Mouse (Mus musculus) limb, embryonic 14.5 days (tissue): Measurements from ENCODE around the gene Serhl. TPM values are rescaled to one million over a fixed set of nuclear protein-coding genes. Genes with fewer than 3 reads are reported as not detected.

Experiments
- ATAC-seq: fragments of 200-750 bp; cut with Nextera tagmentation; 2 replicates; pipeline ENCODE4 v1.8.0; 2017; ENCODE audit warnings: low read depth, moderate number of reproducible peaks, moderate TSS enrichment; ENCODE audit not compliant: low FRiP score
- DNase-seq: peaks from one replicate; pipeline ENCODE4 v3.0.0-alpha.2; 2015; ENCODE audit warnings: low spot score
- H3K27ac ChIP-seq: fragments of 300-500 bp; sonication (generic); replicated peaks from 2 replicates; pipeline ENCODE4 v1.5.1; 2014; ENCODE audit warnings: low read depth, mild to moderate bottlenecking, low read length, moderate library complexity, mixed read lengths
- H3K27me3 ChIP-seq: fragments of 300-500 bp; sonication (generic); 2 replicates; pipeline ENCODE4 v1.6.1; 2014; ENCODE audit warnings: low read length, mixed read lengths; ENCODE audit not compliant: control insufficient read depth, insufficient read depth
- H3K36me3 ChIP-seq: fragments of 300-500 bp; sonication (generic); 2 replicates; pipeline ENCODE4 v1.6.1; 2014; ENCODE audit warnings: mild to moderate bottlenecking, low read length, moderate library complexity, mixed read lengths; ENCODE audit not compliant: control insufficient read depth, insufficient read depth
- H3K4me1 ChIP-seq: fragments of 300-500 bp; sonication (generic); 2 replicates; pipeline ENCODE4 v1.6.1; 2014; ENCODE audit warnings: antibody characterized with exemption, low read length, mixed read lengths; ENCODE audit not compliant: control insufficient read depth, insufficient read depth
- H3K4me2 ChIP-seq: fragments of 300-500 bp; sonication (generic); replicated peaks from 2 replicates; pipeline ENCODE4 v1.6.1; 2014; ENCODE audit warnings: low read depth, mild to moderate bottlenecking, low read length, moderate library complexity; ENCODE audit not compliant: severe bottlenecking
- H3K4me3 ChIP-seq: fragments of 300-500 bp; sonication (generic); replicated peaks from 2 replicates; pipeline ENCODE4 v1.5.1; 2014; ENCODE audit warnings: low read length
- H3K9ac ChIP-seq: fragments of 300-500 bp; sonication (generic); 2 replicates; pipeline ENCODE4 v1.6.1; 2014; ENCODE audit warnings: mild to moderate bottlenecking, low read depth, low read length, moderate library complexity; ENCODE audit not compliant: severe bottlenecking
- H3K9me3 ChIP-seq: fragments of 300-500 bp; sonication (generic); 2 replicates; pipeline ENCODE4 v1.6.1; 2016; ENCODE audit warnings: low read length; ENCODE audit not compliant: control insufficient read depth
- POLR2A ChIP-seq: fragments of 200-500 bp; IDR thresholded peaks from 2 replicates; pipeline ENCODE4 v1.8.0; 2012; ENCODE audit warnings: inconsistent platforms, mild to moderate bottlenecking, moderate library complexity, borderline replicate concordance; ENCODE audit not compliant: insufficient read depth, insufficient read length; ENCODE audit errors: extremely low read depth
- WGBS: fragments of 180-500 bp; shearing (Covaris S2); extraction: QIAGEN DNeasy Blood & Tissue Kit; methylation state at CpG from one replicate; pipeline ENCODE4 v1.1.7; 2014; 5-methylcytosine and 5-hydroxymethylcytosine counted together
- polyA plus RNA-seq, 2 experiments: library from polyadenylated mRNA; depleted of rRNA in 1 of 2; stranded (reverse) in 1 of 2; unstranded in 1 of 2; fragments of >200 nt; fragmentation: Nextera tagmentation in 1 of 2; extraction: Ambion mirVana in 1 of 2; gene quantifications; 2 replicates each; pipeline versions ENCODE4 v1.2.1 to v1.2.3; 2012 to 2014

Gene Serhl
- polyA plus RNA-seq, 2 experiments = 62.7 to 68.2 TPM

DNA sequence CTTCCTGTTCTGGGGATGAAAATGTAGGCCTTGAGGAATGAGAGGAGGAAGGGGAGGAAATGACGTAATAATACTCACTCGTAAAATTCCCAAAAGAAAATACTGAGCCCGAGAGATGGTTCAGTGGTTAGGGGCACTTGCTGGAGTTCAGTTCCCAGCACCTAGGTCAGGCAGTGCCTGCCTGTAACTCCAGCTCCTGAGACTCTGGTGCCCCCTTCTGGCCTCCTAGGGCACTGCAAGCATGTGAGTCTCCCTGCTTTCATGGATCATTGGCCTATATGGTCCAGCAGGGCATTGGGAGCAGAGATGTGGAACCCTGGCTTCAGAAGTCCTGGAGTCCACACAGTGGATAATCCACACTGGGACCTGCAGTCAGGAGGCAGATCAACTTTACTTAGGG, 43.0 kb upstream of the Serhl start:
- no peak overlapping the region for H3K27ac ChIP-seq
- 94% methylated on average over 3 of the region's 3 CpGs for WGBS
- H3K4me1 ChIP-seq = peaks cover 9% of the 10 kb centered on the region
- ATAC-seq (no peak), DNase-seq (no peak)
- no peaks in the 10 kb centered on the region for H3K36me3 ChIP-seq
- H3K27me3 ChIP-seq = no peaks in the 10 kb centered on the region
- H3K4me2 ChIP-seq = no peak overlapping the region
- no peak for TF ChIP-seq POLR2A
- no peak overlapping the region for H3K4me3 ChIP-seq
- peaks cover 6% of the 10 kb centered on the region for H3K9me3 ChIP-seq
- no peak overlapping the region for H3K9ac ChIP-seq

DNA sequence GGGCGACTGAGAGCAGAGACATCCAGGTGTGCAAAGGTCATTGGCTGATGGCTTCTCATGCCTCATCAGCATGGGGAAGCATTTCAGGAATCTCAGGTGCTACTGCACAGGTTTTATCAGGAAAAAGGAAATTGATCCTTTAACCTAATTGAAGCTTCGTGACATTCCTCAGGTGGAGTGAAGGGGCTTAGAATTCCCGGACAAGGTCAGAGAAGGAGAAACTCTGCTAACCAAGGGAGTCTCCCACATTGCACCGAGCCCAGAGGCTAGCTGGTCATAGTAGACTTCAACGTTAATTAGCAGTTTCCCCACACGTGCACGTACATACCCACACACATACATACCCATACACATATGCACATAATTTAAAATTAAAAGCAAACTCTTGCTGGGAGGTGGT, 42.6 kb upstream of the Serhl start:
- no peak overlapping the region for H3K4me3 ChIP-seq
- ATAC-seq = no peak
- H3K4me2 ChIP-seq = no peak overlapping the region
- no peak for DNase-seq
- no peaks in the 10 kb centered on the region for H3K36me3 ChIP-seq
- no peak for TF ChIP-seq POLR2A
- H3K9me3 ChIP-seq = peaks cover 6% of the 10 kb centered on the region
- no peaks in the 10 kb centered on the region for H3K27me3 ChIP-seq
- H3K27ac ChIP-seq = no peak overlapping the region
- peaks cover 9% of the 10 kb centered on the region for H3K4me1 ChIP-seq
- H3K9ac ChIP-seq = no peak overlapping the region
- WGBS = 65% methylated on average over 7 of the region's 7 CpGs

DNA sequence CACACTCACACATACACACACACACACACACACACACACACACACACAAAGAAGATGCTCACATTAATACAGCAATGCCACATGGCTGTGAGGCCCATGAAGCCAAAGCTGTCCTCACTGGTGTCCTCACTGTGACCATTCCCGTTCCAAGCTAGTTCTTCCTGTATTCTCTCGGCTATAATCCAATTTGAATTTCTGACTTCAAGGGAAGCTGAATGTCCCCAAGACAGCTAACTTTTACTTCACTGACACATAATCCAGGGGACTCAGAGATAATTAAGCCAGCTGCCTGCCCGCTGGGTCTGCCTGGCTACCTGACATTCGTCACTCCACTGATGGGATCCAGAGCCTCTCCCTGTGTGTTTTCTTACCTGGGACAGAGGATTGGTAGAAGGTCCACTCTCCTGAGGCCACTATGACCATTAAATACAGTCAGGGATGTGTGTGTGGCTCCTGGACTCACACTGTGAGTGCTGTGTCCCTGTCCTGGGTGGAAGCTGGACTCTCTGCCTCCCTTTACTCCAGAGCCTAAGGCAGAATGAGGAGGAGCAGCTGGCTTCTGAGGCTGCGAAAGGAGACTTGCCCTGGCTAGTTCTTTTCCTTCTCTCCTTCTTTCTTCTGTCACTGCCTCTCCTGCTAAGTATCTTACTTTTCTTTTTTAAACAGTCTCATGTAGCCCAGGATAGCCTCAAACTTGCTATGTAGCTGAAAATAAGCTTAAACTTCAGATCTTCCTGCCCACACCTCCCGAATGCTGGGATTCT, 36.8 kb upstream of the Serhl start:
- Histone ChIP-seq H3K9me3 (no peaks in the 10 kb centered on the region), H3K4me2 (no peak overlapping the region), H3K4me1 (peaks cover 10% of the 10 kb centered on the region), H3K4me3 (no peak overlapping the region), H3K9ac (no peak overlapping the region), H3K27ac (no peak overlapping the region), H3K27me3 (no peaks in the 10 kb centered on the region), H3K36me3 (no peaks in the 10 kb centered on the region)
- no peak for ATAC-seq
- no peak for TF ChIP-seq POLR2A
- DNase-seq = no peak
- 46% methylated on average over 6 of the region's 6 CpGs for WGBS

DNA sequence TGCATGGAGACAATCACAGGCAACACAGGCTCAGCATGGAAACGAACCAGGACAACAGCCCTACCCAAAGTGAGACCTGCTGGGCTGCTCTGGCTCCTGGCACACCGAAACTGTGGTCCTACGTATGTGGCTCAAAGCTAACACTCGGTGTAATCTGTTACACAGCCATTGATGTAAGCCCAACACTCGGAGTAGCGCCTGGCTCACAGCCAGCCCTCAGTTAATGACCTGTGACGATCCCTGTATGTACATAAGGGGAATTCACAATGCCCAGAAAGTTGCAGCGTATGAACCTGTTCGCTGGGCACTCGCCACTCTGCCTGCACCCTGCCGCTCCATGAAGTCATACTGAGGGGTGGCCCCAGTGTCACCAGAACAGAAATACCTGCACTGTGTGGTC, 36.0 kb upstream of the Serhl start:
- Histone ChIP-seq H3K4me2 (no peak overlapping the region), H3K9me3 (no peaks in the 10 kb centered on the region), H3K4me3 (no peak overlapping the region), H3K27me3 (no peaks in the 10 kb centered on the region), H3K36me3 (no peaks in the 10 kb centered on the region), H3K4me1 (peaks cover 10% of the 10 kb centered on the region), H3K9ac (no peak overlapping the region), H3K27ac (no peak overlapping the region)
- WGBS = 31% methylated on average over 11 of the region's 11 CpGs
- no peak for ATAC-seq
- TF ChIP-seq POLR2A = no peak
- no peak for DNase-seq

DNA sequence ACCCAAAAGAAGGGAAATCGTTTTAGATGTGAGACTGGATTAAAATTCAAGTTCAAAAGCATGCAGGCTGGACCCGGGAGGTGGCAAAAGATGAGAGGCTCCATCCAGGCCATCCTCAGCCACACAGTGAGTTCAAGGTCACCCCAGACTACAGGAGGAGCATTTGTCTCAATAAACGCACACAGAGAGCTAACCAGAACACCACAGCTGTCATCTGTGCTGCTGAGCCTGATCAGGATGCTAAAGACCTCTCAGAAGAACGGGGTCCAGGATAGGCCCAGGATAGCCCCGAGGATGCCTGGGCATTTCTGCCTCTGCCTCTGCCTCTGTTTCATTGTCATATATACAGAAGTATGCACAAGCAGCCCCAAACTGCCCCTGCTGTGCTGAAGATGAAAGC, 33.7 kb upstream of the Serhl start:
- ATAC-seq (no peak), DNase-seq (no peak)
- no peak overlapping the region for H3K4me3 ChIP-seq
- no peak overlapping the region for H3K4me2 ChIP-seq
- H3K27me3 ChIP-seq = no peaks in the 10 kb centered on the region
- H3K9ac ChIP-seq = no peak overlapping the region
- no peak overlapping the region for H3K27ac ChIP-seq
- 41% methylated on average over 5 of the region's 5 CpGs for WGBS
- H3K4me1 ChIP-seq = peaks cover 10% of the 10 kb centered on the region
- TF ChIP-seq POLR2A = no peak
- H3K9me3 ChIP-seq = no peaks in the 10 kb centered on the region
- no peaks in the 10 kb centered on the region for H3K36me3 ChIP-seq
